Mouse (Mus musculus) testis, postnatal 10 days (tissue): ENCODE measurements around the gene Adamts2.
A peak's percentile ranks its signal among the peaks of the same experiment; 100 is the strongest.

Experiments
- DNase-seq: peaks from one replicate; pipeline ENCODE4 v3.0.0; 2021; ENCODE audit warnings: low spot score

Adamts2 gene

GRCm38 (mm10) chr11:50623806-50624205 is 21.9 kb downstream of the Adamts2 start:
- no peak for DNase-seq

DNA sequence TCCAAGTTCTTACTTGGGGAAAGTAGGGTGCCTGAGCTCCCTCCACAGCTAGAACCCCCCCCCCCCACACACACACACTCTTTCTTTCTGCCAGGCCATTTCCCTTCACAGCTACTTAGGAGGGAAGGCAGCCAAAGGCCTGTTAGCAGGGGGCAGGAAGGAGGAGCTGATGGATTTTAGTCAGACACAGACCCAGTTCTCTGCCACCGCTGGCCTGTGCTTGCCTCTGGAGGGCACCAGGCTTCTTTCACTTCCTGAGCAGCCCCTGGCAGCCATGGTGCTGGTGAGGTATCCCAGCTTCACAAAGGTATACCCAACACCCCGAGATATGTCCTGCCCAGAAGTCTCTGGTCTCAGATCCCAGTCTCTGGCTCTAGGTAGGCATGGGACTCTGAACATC is 22.4 kb downstream of the Adamts2 start:
- no peak for DNase-seq

- peak; percentile 60 for DNase-seq
Measured at GRCm38 (mm10) chr11:50624720-50625119, 22.8 kb downstream of the Adamts2 start.

GRCm38 (mm10) chr11:50628915-50629314 is 27.0 kb downstream of the Adamts2 start:
- DNase-seq = no peak

GRCm38 (mm10) chr11:50630462-50630861 is 28.6 kb downstream of the Adamts2 start:
- no peak for DNase-seq

GRCm38 (mm10) chr11:50632270-50632669 is 30.4 kb downstream of the Adamts2 start:
- DNase-seq = peak; percentile 82

DNA sequence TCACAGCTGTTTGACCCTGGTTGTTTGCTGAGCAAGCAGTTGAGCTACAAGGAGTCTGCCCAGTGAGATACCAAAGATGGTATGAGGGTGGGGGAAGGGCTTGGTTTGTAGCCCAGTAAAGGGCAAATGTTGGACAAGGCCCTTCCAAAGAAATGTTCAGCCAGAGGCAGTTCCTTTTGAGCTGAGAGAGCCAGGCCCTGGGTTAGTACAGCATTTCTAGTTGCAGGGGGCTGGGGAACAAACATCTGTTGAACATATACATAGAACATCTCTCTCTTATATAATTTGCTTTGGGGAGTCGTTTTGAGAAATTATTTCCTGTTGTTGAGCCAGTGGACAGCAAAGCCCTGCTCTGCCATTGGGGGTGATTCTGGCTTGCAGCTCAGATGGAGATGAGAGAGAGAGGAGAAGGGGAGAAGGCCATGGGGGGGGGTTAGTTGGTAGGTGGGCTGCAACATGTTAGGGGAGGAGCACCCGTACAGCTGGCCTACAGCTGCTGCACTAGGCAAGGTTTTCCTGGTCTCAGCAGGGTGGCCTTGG is 33.2 kb downstream of the Adamts2 start:
- DNase-seq = no peak

GRCm38 (mm10) chr11:50637026-50637425 is 35.1 kb downstream of the Adamts2 start:
- DNase-seq = no peak

DNA sequence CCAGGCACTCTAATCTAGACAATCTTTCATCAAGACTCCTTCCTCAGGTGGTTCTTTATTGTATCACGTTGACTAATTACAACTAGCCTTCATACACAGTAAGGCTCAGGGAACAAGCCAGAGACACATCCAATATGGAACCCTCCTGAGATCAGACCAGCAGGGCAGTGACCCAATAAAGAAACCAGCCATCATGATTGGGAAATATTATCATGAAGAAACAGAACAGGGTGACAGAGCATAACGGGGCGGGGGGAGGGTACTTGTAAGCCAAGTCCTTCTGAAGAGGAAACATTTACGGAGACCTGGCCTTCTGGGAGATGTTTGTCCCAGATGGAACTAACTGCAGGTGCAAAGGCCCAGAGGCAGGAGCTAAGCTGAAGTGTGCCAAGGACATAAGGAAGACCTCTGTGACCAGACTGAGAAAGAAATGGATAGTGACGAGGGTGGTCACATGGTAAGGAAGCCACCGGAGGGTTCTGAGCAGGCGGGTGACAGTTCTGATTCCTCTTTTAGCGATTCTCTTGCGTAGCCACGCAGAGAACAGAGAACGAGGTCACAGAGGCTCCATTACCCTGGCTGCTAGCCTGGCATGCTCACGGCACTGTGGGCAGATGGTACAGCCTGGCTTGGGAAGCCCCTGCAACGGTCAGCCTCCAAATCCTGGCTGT is 36.4 kb downstream of the Adamts2 start:
- DNase-seq = no peak

- no peak for DNase-seq
Measured at GRCm38 (mm10) chr11:50638868-50639220, 37.0 kb downstream of the Adamts2 start.

GRCm38 (mm10) chr11:50642583-50642982 is 40.7 kb downstream of the Adamts2 start:
- no peak for DNase-seq

DNA sequence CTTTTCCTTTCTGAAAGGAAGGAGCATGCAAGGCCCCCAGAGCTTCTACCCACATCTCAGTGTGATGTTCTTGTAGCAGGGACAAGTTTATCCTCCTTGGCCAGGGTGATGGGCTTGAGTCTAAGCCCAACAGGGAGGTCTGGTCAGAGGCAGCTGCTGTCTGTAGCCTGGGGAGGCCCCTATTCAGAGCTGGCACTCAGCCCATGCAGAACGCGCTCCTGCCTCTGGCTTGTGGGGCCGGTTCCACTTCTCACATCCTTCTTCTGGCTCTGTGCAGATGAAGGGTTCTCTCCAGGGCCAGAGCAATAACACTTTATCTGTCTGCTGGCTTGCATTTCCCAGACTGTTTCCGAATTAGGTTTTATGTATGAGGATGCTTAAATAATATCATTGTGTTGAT is 44.3 kb downstream of the Adamts2 start:
- peak; percentile 64 for DNase-seq

- DNase-seq = no peak
Measured at GRCm38 (mm10) chr11:50648143-50648807, 46.4 kb downstream of the Adamts2 start.

- no peak for DNase-seq
Measured at GRCm38 (mm10) chr11:50650037-50650436, 48.2 kb downstream of the Adamts2 start.

GRCm38 (mm10) chr11:50653746-50654431 is 52.0 kb downstream of the Adamts2 start:
- DNase-seq = no peak

DNA sequence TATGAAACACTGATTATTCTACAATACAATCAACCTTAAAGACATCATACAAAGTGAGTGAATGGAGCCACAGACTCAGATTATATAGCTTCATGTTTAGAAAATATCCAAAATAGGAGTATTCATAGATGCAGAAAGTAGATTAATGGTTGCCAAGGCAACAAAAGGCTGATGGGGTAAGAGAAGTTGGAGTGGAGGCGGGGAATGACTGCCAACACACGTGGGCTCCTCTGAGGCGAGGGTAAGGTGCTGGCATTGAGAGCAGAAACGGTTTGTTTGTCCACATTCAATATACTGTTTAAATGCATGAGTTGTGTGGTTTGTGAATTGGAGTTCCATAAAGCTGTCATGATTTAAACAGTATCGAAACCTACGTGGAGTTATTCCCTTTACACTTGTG is 56.9 kb downstream of the Adamts2 start:
- no peak for DNase-seq

- DNase-seq = no peak
Measured at GRCm38 (mm10) chr11:50662176-50662575, 60.3 kb downstream of the Adamts2 start.

GRCm38 (mm10) chr11:50664826-50665225 is 62.9 kb downstream of the Adamts2 start:
- DNase-seq = no peak

GRCm38 (mm10) chr11:50669542-50670362 is 67.9 kb downstream of the Adamts2 start:
- DNase-seq = peak; percentile 88

GRCm38 (mm10) chr11:50670363-50670725 is 68.5 kb downstream of the Adamts2 start:
- no peak for DNase-seq

- DNase-seq = no peak
Measured at GRCm38 (mm10) chr11:50670881-50671280, 69.0 kb downstream of the Adamts2 start.

DNA sequence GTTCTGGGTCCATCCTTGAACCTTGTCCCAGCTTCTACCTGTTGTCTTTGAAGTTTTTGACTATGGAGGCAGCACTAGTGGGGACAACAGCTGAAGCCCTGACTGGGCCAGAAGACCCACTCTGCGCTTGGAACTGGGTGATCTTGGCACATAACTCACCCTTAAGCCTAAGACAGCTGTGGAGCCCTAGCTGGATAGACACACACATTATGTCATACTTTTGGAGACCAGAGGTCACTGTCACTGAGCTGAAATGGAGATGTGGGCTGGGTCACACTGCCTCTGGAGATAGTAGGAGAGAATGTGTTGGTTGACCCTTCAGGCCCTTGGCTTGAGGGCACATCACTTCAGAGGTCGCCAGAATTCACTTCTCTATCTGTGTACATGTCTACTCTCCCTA is 69.5 kb downstream of the Adamts2 start:
- no peak for DNase-seq
